ENCODE assay signal across 28 mouse cellular contexts in genomic region chr7:138856670-138857069, GRCm38 (mm10). TPM values are rescaled to one million over a fixed set of nuclear protein-coding genes. Genes with fewer than 3 reads are reported as not detected.
DNase-seq lines count a peak whose midpoint lies in the region; ATAC-seq and TF ChIP-seq lines count a peak whose summit lies in the region.
"Had no signal": no experiment of that assay in that cellular context is flagged by ENCODE, and none has a peak within 500 bp of the region (broad histone marks: within the 10 kb centered on the region; RNA-seq: fewer than 3 reads in every experiment).

No protein-coding gene starts in this region.

- CTCF ChIA-PET in Patski (lab: Charles Lee): interaction anchor here (1.0 to 1.4 kb wide), 4 partner anchors 12 to 17 kb away, joined by 3 to 5 read pairs (median 4); no protein-coding TSS in a partner anchor

- peak; percentile 50 for DNase-seq in adrenal gland, postnatal 14 days
- DNase-seq in adrenal gland, adult 18-20 months (ENCODE audit: low spot score in 2 of 2): no peak
- DNase-seq in 3T3-L1 (ENCODE audit: low read depth, low spot score): peak; percentile 37
- peak; percentile 34 for DNase-seq in Patski (ENCODE audit: low read depth, low spot score)
- DNase-seq in lung, postnatal 25 days (ENCODE audit: low spot score): no peak
- DNase-seq in cerebellum, postnatal 14 days: no peak
- DNase-seq in ovary, postnatal 36 days (ENCODE audit: low spot score): no peak
- DNase-seq: B cell, adult 2 months; cerebellum, adult 11 months; cerebellum, adult 9-10 months; embryo, embryonic 11 days; forebrain, postnatal 0 days; gastrocnemius, postnatal 10 days; heart, postnatal 36 days; kidney, adult 8-10 months; kidney, postnatal 10 days; lung, postnatal 36 days had no signal

- no peak overlapping the region for H3K4me3 ChIP-seq in ES-Bruce4 (ENCODE audit: low read depth, low read length)
- H3K4me3 ChIP-seq: embryonic facial prominence, embryonic 13.5 days; forebrain, embryonic 10.5 days; hindbrain, embryonic 12.5 days; intestine, embryonic 15.5 days; limb, embryonic 12.5 days; liver, embryonic 15.5 days; lung, embryonic 15.5 days; midbrain, embryonic 13.5 days; neural tube, embryonic 13.5 days had no signal

- peak; percentile 99 for ATAC-seq in Patski
- ATAC-seq: forebrain, postnatal 0 days; hindbrain, postnatal 0 days; intestine, embryonic 15.5 days; midbrain, embryonic 13.5 days had no signal

- TF ChIP-seq POLR2A in ES-Bruce4 (IDR thresholded peaks at IDR 0.05; ENCODE audit: insufficient read depth, low read length): no peak

- TF ChIP-seq CTCF in ES-Bruce4 (IDR thresholded peaks at IDR 0.05; ENCODE audit: low read depth, low read length) (no peak), Patski (IDR thresholded peaks at IDR 0.05) (no peak)

- in situ Hi-C loops in Patski (cut with MboI; ENCODE audit: low pct_unique_long_range_greater_than_20kb): no loop called here

- H3K4me1 ChIP-seq in ES-Bruce4 (ENCODE audit: control insufficient read depth, insufficient read depth, low read length): peaks cover 10% of the 10 kb centered on the region
- H3K4me1 ChIP-seq: forebrain, embryonic 10.5 days; hindbrain, embryonic 12.5 days; intestine, embryonic 15.5 days; limb, embryonic 12.5 days; lung, embryonic 15.5 days had no signal

- POLR2A ChIA-PET in Patski (lab: Charles Lee): interaction anchor here (1.0 to 1.5 kb wide), 3 partner anchors 12 to 52 kb away, joined by 3 to 4 read pairs (median 3); no protein-coding TSS in a partner anchor

- H3K9ac ChIP-seq in ES-Bruce4 (ENCODE audit: low read depth, poor library complexity, severe bottlenecking): no peak overlapping the region
- H3K9ac ChIP-seq: embryonic facial prominence, embryonic 13.5 days; forebrain, postnatal 0 days; hindbrain, embryonic 12.5 days; intestine, embryonic 15.5 days; limb, embryonic 12.5 days; liver, embryonic 15.5 days; lung, embryonic 15.5 days; midbrain, embryonic 13.5 days; neural tube, embryonic 13.5 days had no signal

- H3K36me3 ChIP-seq in ES-Bruce4 (ENCODE audit: control insufficient read depth, insufficient read depth, low read length, poor library complexity, severe bottlenecking): peaks cover 26% of the 10 kb centered on the region

- peak; percentile 85 for TF ChIP-seq EP300 in ES-Bruce4 (IDR thresholded peaks at IDR 0.05; ENCODE audit: insufficient read depth, low read depth, low read length)

- no peaks in the 10 kb centered on the region for H3K27me3 ChIP-seq in ES-Bruce4 (ENCODE audit: control insufficient read depth, insufficient read depth, low read length, poor library complexity, severe bottlenecking)
- H3K27me3 ChIP-seq in Patski: no peaks in the 10 kb centered on the region
- H3K27me3 ChIP-seq: embryonic facial prominence, embryonic 13.5 days; hindbrain, embryonic 12.5 days; intestine, embryonic 15.5 days; limb, embryonic 12.5 days; liver, embryonic 15.5 days; lung, embryonic 15.5 days; midbrain, embryonic 13.5 days; neural tube, embryonic 13.5 days had no signal

- H3K9me3 ChIP-seq in ES-Bruce4 (replicated peaks; ENCODE audit: control insufficient read depth, insufficient read depth, low read length, poor library complexity, severe bottlenecking): no peaks in the 10 kb centered on the region
- H3K9me3 ChIP-seq: embryonic facial prominence, embryonic 13.5 days; forebrain, embryonic 10.5 days; hindbrain, embryonic 12.5 days; intestine, embryonic 15.5 days; limb, embryonic 12.5 days; liver, embryonic 15.5 days; lung, embryonic 15.5 days; midbrain, embryonic 13.5 days; neural tube, embryonic 13.5 days had no signal

- peak overlapping the region; percentile 95 for H3K27ac ChIP-seq in ES-Bruce4 (ENCODE audit: insufficient read depth, low read length)
- H3K27ac ChIP-seq: embryonic facial prominence, embryonic 13.5 days; forebrain, embryonic 10.5 days; hindbrain, embryonic 12.5 days; hindbrain, postnatal 0 days; intestine, embryonic 15.5 days; limb, embryonic 12.5 days; liver, embryonic 15.5 days; lung, embryonic 15.5 days; midbrain, embryonic 13.5 days; neural tube, embryonic 13.5 days had no signal

RNA-seq across cellular contexts. Expression of gene Mapk1ip1, which starts 10.6 kb away (rescaled TPM):
- 25.2 and 32.4 TPM in 2 replicates for total RNA-seq in adrenal gland, postnatal 14 days (2021)
- total RNA-seq in adrenal gland, adult 18-20 months (2021): 10 to 100 TPM; 18.7 to 25.4 TPM
- 22.9 and 24.7 TPM in 2 replicates for polyA plus RNA-seq in ES-Bruce4 (2011; ENCODE audit: insufficient read depth, insufficient read length, low read depth, missing spikeins)
- 18.3 TPM for polyA plus RNA-seq in Patski (2021)

RNA-seq across cellular contexts. Expression of gene Ppp2r2d, which starts 10.8 kb away (rescaled TPM):
- 63.7 and 70.5 TPM in 2 replicates for total RNA-seq in adrenal gland, postnatal 14 days (2021)
- 10 to 100 TPM; 75.1 to 76.9 TPM for total RNA-seq in adrenal gland, adult 18-20 months (2021)
- polyA plus RNA-seq in ES-Bruce4 (2011; ENCODE audit: insufficient read depth, insufficient read length, low read depth, missing spikeins): 85.7 and 88.8 TPM in 2 replicates
- polyA plus RNA-seq in Patski (2021): 45.3 TPM

RNA-seq across cellular contexts. Expression of gene Bnip3, which starts 52.6 kb away (rescaled TPM):
- 233 and 293 TPM in 2 replicates for total RNA-seq in adrenal gland, postnatal 14 days (2021)
- 100 to 1,000 TPM; 143 to 261 TPM for total RNA-seq in adrenal gland, adult 18-20 months (2021)
- polyA plus RNA-seq in ES-Bruce4 (2011; ENCODE audit: insufficient read depth, insufficient read length, low read depth, missing spikeins): 70.8 and 73.7 TPM in 2 replicates
- polyA plus RNA-seq in Patski (2021): 130 TPM

Comparison
In these comparisons a context has a peak if more than half of its experiments do, and no peak if none do; other contexts are left out.
1. DNase-seq: peak in adrenal gland, postnatal 14 days (single experiment), 3T3-L1 (single experiment) and Patski (single experiment); none in adrenal gland, adult 18-20 months (0 of 2), lung, postnatal 25 days (single experiment), cerebellum, postnatal 14 days (0 of 2) and ovary, postnatal 36 days (single experiment).